Mouse (Mus musculus) hindbrain, embryonic 15.5 days (tissue): Measurements from ENCODE around the gene Gm7075. TPM values are rescaled to one million over a fixed set of nuclear protein-coding genes. Genes with fewer than 3 reads are reported as not detected.
"Not testable (repeated sequence)": the region's sequence is repeated elsewhere in the genome, so short reads cannot be mapped to it uniquely, and the experiment has no call there.

ENCODE experiments used
- ATAC-seq: fragments of 200-750 bp; cut with Nextera tagmentation; 2 replicates; pipeline ENCODE4 v1.8.0; 2017; ENCODE audit warnings: low read depth, moderate number of reproducible peaks, moderate TSS enrichment; ENCODE audit not compliant: low FRiP score
- H3K27ac ChIP-seq: fragments of 300-500 bp; sonication (generic); replicated peaks from 2 replicates; pipeline ENCODE4 v1.5.1; 2015; ENCODE audit warnings: mild to moderate bottlenecking, inconsistent platforms
- H3K27me3 ChIP-seq: fragments of 300-500 bp; sonication (generic); 2 replicates; pipeline ENCODE4 v1.6.1; 2015; ENCODE audit warnings: control low read depth, inconsistent platforms
- H3K36me3 ChIP-seq: fragments of 300-500 bp; sonication (generic); 2 replicates; pipeline ENCODE4 v1.6.1; 2015; ENCODE audit warnings: control low read depth, inconsistent platforms
- H3K4me1 ChIP-seq: fragments of 300-500 bp; sonication (generic); replicated peaks from 2 replicates; pipeline ENCODE4 v1.6.1; 2015; ENCODE audit warnings: control low read depth, inconsistent platforms
- H3K4me2 ChIP-seq: fragments of 300-500 bp; sonication (generic); 2 replicates; pipeline ENCODE4 v1.6.1; 2015; ENCODE audit warnings: moderate library complexity, mild to moderate bottlenecking, inconsistent platforms
- H3K4me3 ChIP-seq: fragments of 300-500 bp; sonication (generic); 2 replicates; pipeline ENCODE4 v1.5.1; 2015; ENCODE audit warnings: mild to moderate bottlenecking, inconsistent platforms
- H3K9ac ChIP-seq: fragments of 300-500 bp; sonication (generic); 2 replicates; pipeline ENCODE4 v1.6.1; 2015; ENCODE audit warnings: inconsistent platforms
- H3K9me3 ChIP-seq: fragments of 300-500 bp; sonication (generic); 2 replicates; pipeline ENCODE4 v1.6.1; 2016; ENCODE audit warnings: control low read depth, inconsistent platforms
- WGBS: fragments of 180-500 bp; shearing (Covaris S2); methylation state at CpG from one replicate; pipeline ENCODE4 v1.1.7; 2015; 5-methylcytosine and 5-hydroxymethylcytosine counted together
- polyA plus RNA-seq: library from polyadenylated mRNA; unstranded; fragments of >200 nt; fragmentation: Nextera tagmentation; extraction: Ambion mirVana; gene quantifications from 2 replicates; pipeline ENCODE4 v1.2.1, GENCODE M21; 2015

The Gm7075 gene
- polyA plus RNA-seq, 1 experiment from 2014 or later = not detected

DNA sequence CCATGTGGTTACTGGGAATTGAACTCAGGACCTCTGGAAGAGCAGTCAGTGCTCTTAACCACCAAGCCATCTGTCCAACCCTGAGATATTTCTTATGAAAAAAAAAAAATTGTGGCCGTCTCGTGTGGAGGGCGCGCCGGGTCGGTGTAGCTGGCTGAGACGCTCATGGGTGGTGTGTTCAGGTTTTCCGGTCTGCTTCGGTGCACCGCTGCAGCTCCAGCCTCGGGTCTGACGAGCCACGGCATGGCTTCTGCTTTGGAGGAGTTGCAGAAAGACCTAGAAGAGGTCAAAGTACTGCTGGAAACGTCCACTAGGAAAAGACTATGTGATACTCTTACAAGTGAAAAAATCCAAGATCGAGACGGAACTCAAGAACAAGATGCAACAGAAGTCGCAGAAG is 8.8 kb downstream of the Gm7075 start:
- H3K9me3 ChIP-seq = no peaks in the 10 kb centered on the region
- no peak overlapping the region for H3K27ac ChIP-seq
- no peak for ATAC-seq
- H3K9ac ChIP-seq = no peak overlapping the region
- WGBS = 92% methylated on average over 17 of the region's 17 CpGs
- no peaks in the 10 kb centered on the region for H3K27me3 ChIP-seq
- H3K4me3 ChIP-seq = no peak overlapping the region
- no peak overlapping the region for H3K4me2 ChIP-seq
- H3K36me3 ChIP-seq = no peaks in the 10 kb centered on the region
- H3K4me1 ChIP-seq = no peaks in the 10 kb centered on the region

DNA sequence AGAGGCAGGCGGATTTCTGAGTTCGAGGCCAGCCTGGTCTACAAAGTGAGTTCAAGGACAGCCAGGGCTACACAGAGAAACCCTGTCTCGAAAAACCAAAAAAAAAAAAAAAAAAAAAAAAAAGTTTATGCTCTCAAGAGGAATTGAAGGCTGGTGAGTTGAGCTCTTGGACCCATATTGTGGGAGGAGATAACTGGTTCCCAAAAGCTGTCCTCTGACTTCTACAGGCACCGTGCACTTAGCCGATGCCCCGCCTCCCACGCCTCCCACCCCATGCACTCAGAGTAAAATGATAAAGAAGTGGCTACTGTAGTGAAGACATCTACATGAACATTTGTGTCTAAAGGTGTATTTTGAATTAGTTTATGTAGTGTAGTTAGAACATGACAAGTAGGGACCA is 9.9 kb downstream of the Gm7075 start:
- not testable (repeated sequence) for H3K27ac ChIP-seq, H3K4me3 ChIP-seq

DNA sequence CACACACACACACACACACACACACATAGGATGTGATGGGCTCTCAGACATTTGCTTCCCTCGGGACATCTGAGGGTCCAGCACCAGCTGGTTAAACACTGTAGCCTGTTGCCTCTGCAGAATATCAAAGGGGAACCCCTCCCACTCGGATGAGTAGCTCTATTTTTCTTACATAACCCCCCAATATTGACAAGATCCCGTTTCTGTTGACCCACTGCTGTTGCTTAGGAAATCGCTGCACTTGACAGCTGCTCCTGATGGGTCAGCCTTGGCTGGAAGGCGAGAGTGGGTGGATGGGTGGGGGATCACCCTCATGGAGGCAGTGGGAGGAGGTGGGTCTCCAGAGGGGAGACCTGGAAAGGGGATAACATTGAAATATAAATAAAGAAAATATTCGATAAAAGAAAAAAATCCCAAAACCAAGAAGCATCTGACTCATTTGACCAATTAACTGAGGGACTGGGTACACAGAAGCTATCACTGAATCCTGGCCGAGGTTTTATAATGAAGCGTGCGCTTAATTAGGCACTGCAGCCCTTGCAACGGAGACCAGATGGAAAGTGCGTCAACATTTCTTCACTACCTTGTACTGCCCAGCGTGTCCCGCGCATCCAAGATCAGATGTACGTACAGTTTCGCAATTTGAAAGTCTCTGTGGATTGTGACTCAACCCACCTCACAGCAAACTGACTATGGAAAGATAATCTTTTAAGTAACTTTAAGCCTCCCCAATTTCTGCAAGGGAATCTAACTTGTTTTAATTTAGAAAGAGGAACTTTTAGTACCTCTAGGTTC is 11.2 kb downstream of the Gm7075 start:
- H3K36me3 ChIP-seq = no peaks in the 10 kb centered on the region
- no peak overlapping the region for H3K9ac ChIP-seq
- H3K27ac ChIP-seq = no peak overlapping the region
- 57% methylated on average over 16 of the region's 16 CpGs for WGBS
- no peak overlapping the region for H3K4me2 ChIP-seq
- H3K9me3 ChIP-seq = no peaks in the 10 kb centered on the region
- H3K4me1 ChIP-seq = no peaks in the 10 kb centered on the region
- no peak for ATAC-seq
- no peak overlapping the region for H3K4me3 ChIP-seq
- H3K27me3 ChIP-seq = no peaks in the 10 kb centered on the region

More for the DNA sequence above, 9.9 kb downstream of the Gm7075 start:
- H3K9ac ChIP-seq, H3K9me3 ChIP-seq, ATAC-seq, H3K4me1 ChIP-seq, H3K27me3 ChIP-seq, H3K36me3 ChIP-seq, H3K4me2 ChIP-seq: not testable (repeated sequence)
- WGBS = 94% methylated on average over 7 of the region's 7 CpGs

DNA sequence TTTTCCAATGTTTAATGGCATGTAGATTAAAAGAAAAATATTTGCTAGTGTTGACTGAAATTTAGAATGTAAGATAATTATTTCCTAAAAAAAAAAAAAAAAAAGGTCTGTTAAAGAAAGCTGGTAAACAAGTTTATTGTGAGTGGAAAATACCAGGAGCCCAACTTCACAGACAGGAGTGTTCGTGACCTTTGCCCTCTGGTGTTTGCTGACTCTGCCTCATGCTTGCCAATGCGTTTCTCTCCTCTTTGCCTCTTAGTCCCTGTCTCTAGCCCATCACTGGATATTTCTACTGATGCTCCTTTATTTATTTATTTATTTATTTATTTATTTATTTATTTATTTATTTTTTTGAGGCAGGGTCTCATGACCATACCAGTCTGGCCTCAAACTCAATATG is 18.0 kb downstream of the Gm7075 start:
- H3K4me3 ChIP-seq = no peak overlapping the region
- no peak for ATAC-seq
- no peaks in the 10 kb centered on the region for H3K4me1 ChIP-seq
- H3K27ac ChIP-seq = no peak overlapping the region
- H3K36me3 ChIP-seq = no peaks in the 10 kb centered on the region
- H3K9me3 ChIP-seq = no peaks in the 10 kb centered on the region
- H3K4me2 ChIP-seq = no peak overlapping the region
- no peaks in the 10 kb centered on the region for H3K27me3 ChIP-seq
- no peak overlapping the region for H3K9ac ChIP-seq
- 78% methylated on average over 2 of the region's 2 CpGs for WGBS

DNA sequence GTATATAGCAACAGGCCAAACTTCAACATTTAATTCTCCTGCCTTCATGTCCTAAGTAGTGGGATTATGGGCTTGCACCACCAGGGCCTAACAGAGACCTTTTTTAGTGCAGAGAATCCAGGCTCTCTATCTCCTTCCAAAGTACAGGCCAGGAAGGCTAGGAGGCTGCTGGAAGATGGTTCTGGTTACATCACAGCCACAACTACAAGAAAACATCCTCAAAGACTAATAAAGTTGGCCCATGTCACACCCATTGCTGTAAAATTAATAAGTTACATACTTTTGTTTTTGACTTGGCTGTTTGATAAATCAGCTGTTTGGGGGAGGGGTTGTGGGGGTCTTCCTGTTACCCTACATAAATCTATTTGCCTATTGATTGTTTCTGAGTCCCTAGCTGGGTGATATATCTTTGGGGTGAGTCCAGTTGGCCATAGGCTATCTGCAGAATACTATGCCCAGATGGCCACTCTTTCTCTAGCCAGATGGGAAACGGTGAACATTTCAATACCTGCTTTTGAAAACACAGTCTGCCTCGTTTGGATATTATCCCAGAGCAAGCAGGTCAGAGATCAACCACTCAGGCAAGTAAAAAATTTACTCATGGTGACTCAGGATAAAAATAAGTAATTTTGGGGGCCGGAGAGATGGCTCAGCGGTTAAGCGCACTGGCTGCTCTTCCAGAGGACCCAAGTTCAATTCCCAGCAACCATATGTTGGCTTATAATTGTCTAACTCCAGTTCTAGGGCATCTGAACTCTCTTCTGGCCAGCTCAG is 18.7 kb downstream of the Gm7075 start:
- Histone ChIP-seq H3K4me2 (no peak overlapping the region), H3K4me1 (no peaks in the 10 kb centered on the region), H3K36me3 (0 out of 2 replicates have a peak, but pooled peaks cover under 1% of the 10 kb centered on the region), H3K4me3 (no peak overlapping the region), H3K27me3 (no peaks in the 10 kb centered on the region), H3K9ac (no peak overlapping the region), H3K9me3 (no peaks in the 10 kb centered on the region), H3K27ac (no peak overlapping the region)
- 82% methylated on average over 5 of the region's 5 CpGs for WGBS
- ATAC-seq = no peak

DNA sequence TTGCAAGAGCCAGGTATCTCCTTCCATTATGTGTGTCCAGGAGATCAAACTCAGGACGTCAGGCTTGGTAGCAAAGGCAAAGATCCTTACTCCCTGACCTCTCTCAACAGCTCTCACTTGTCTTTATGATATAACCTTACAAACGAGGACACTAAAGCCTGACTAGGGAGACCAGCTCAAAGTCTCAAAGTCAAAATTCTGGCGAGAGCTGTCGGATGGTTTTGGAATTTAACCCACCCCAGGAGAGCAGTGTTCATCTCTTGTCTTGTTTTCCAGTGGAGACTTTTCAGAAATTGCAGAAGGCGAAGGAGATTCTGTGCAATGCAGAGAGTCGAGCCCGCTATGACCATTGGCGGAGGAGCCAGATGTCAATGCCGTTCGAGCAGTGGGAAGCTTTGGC is 24.6 kb downstream of the Gm7075 start:
- no peak overlapping the region for H3K4me2 ChIP-seq
- 90% methylated on average over 10 of the region's 10 CpGs for WGBS
- H3K4me3 ChIP-seq = no peak overlapping the region

DNA sequence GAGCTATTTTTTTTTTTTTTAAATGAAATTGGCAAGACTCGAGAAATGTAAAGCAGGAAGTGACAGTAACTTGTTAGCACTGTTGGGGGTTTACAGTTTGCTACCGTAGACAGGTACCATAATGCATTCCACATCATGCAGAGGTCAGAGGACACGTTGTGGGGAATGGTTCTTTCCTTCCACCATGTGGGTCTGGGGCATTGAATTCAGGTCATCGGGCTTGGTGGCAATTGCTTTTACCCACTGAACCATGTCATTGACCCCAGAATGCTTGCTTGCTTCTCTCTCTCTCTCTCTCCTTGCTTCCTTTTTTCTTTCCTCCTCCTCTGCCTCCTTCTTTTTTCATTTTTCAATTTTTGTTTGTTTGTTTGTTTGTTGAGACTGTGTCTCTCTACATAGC is 32.6 kb downstream of the Gm7075 start:
- Histone ChIP-seq H3K4me2 (no peak overlapping the region), H3K4me1 (peaks cover 5% of the 10 kb centered on the region; the same call in 1 of the 2 replicates), H3K9me3 (no peaks in the 10 kb centered on the region), H3K4me3 (no peak overlapping the region), H3K9ac (no peak overlapping the region), H3K27me3 (no peaks in the 10 kb centered on the region), H3K27ac (no peak overlapping the region), H3K36me3 (no peaks in the 10 kb centered on the region)
- 34% methylated on average over 4 of the region's 4 CpGs for WGBS
- ATAC-seq = no peak

More for the DNA sequence above, 24.6 kb downstream of the Gm7075 start:
- no peak overlapping the region for H3K27ac ChIP-seq
- no peaks in the 10 kb centered on the region for H3K27me3 ChIP-seq
- H3K36me3 ChIP-seq = 0 out of 2 replicates have a peak, but pooled peaks cover 3% of the 10 kb centered on the region
- H3K4me1 ChIP-seq = no peaks in the 10 kb centered on the region
- no peak overlapping the region for H3K9ac ChIP-seq
- no peaks in the 10 kb centered on the region for H3K9me3 ChIP-seq
- ATAC-seq = no peak

DNA sequence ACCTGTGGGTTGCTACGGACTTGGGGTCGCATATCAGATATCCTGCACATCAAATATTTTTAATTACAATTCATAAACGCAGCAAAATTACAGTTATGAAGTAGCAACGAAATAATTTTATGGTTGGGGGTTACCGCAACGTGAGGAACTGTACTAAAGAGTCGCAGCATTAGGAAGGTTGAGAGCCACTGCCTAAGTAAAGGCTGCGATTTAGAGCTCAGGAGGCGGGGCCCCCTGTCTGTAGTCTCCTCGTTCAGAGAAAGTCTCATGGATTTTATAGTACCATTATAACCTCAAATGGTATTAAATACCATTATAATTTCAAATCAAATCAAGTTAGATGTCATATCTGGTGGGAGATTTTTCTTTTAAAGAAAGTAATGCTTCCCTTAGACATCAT is 34.6 kb downstream of the Gm7075 start:
- Histone ChIP-seq H3K27ac (peak overlapping the region; percentile 63), H3K9me3 (no peaks in the 10 kb centered on the region), H3K4me2 (peak overlapping the region; percentile 70), H3K27me3 (no peaks in the 10 kb centered on the region), H3K36me3 (no peaks in the 10 kb centered on the region), H3K9ac (peak overlapping the region; percentile 42), H3K4me3 (peak overlapping the region; percentile 51), H3K4me1 (peaks cover 5% of the 10 kb centered on the region)
- WGBS = 3% methylated on average over 10 of the region's 10 CpGs
- no peak for ATAC-seq

DNA sequence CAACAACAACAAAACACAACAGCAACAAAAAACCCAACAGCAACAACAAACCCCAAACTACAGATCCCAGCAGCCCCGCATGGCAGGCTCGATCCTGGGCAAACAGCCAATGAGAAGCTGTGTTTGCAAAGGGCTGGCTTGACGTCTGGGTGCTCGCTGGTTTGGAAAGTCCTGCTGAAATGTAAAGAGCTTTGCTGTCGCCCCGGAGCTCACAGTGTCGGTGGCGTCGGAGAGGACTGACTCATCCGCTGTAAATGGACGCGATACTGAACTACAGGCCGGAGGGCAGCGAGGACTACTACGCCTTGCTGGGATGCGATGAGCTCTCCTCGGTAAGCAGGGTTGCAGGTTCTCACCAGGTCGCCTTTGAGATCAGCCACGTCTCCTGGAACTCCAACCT is 35.1 kb downstream of the Gm7075 start:
- Histone ChIP-seq H3K27ac (peak overlapping the region; percentile 63), H3K9me3 (no peaks in the 10 kb centered on the region), H3K27me3 (no peaks in the 10 kb centered on the region), H3K36me3 (no peaks in the 10 kb centered on the region), H3K4me1 (peaks cover 11% of the 10 kb centered on the region), H3K9ac (peak overlapping the region; percentile 42), H3K4me3 (peak overlapping the region; percentile 51), H3K4me2 (peak overlapping the region; percentile 70)
- ATAC-seq = peak; percentile 78
- under 1% methylated on average over 19 of the region's 19 CpGs for WGBS

DNA sequence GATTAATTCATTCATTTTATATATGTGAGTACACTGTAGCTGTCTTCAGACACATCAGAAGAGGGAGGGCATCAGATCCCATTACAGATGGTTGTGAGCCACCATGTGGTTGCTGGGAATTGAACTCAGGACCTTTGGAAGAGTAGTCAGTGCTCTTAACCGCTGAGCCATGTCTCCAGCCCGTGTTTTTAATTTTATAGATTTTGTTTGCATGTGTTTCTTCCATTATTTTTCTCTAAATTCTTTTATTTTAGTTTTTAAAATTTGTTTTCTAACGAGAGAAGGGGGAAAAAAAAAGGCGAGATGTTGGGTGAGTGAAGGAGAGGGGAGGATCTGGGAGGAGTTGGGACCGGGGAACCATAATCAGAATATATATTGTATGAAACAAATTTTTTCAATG is 35.7 kb downstream of the Gm7075 start:
- H3K4me2 ChIP-seq = peak overlapping the region; percentile 70
- H3K9ac ChIP-seq, ATAC-seq, H3K27me3 ChIP-seq, H3K36me3 ChIP-seq, H3K9me3 ChIP-seq: not testable (repeated sequence)
- 28% methylated on average over 5 of the region's 5 CpGs for WGBS
- peak overlapping the region; percentile 63 for H3K27ac ChIP-seq
- H3K4me1 ChIP-seq = peaks cover 14% of the 10 kb centered on the region
- H3K4me3 ChIP-seq = peak overlapping the region; percentile 51

DNA sequence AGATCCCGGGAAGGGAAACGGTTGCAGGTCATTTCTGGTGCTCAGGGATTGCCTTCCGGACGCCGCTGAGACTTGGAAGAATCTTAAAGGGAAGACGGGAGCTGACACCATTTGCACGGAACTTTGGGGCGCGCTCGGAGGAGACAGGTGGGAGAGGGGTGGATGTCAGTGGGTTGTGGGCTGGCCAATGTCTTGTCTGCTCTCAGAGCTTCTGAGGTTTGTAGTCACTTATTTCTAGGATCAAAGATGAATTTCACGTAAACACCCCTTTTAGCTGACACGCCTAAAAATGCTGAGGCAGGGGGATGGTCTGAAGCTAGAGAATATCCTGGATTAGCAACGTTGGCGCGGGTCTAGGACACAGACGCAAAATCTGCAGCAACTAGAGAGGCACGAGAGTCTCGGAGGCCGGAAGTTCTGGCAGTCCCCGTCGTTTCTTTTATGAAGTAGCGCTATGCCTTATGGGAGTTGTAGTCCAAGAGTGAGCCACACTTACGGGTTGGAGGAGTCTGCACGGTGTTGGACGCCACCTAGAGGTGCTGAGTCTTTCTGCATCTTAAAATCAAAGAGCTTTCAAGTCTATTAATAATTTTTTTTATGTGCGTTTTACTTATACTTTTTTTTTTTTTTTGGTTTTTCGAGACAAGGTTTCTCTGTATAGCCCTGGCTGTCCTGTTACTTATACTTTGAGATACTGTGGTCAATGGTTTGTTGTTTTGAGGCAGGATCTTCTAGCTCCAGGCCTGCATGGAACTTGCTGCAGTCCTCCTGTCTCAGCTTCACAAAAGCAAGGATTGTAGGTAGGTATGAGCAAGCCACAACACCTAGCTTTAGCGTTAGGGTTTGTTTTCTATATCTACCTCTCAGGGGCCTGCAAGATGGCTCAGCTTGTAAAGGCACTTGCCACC is 39.0 kb downstream of the Gm7075 start, which contains the start of gene Dnajc12:
TSS of gene Dnajc12 (plus strand) at position 72 of the 908 bp plus-strand sequence.
- Histone ChIP-seq H3K4me3 (peak within 1 kb of the TSS; percentile 62), H3K4me2 (peak within 1 kb of the TSS; percentile 92), H3K9me3 (no peaks in the 10 kb centered on the region), H3K27ac (peak within 1 kb of the TSS; percentile 75), H3K4me1 (peaks cover 14% of the 10 kb centered on the region), H3K36me3 (no peaks in the 10 kb centered on the region), H3K27me3 (peaks cover 6% of the 10 kb centered on the region), H3K9ac (peak within 1 kb of the TSS; percentile 62)
- WGBS = under 1% methylated on average over 28 of the region's 28 CpGs
- ATAC-seq = peak; percentile 95
